Mouse (Mus musculus) neutrophil, adult 5-6 weeks (primary cell): ENCODE results near the gene Gfod1. TPM values are rescaled to one million over a fixed set of nuclear protein-coding genes. Genes with fewer than 3 reads are reported as not detected.

Experiments used
- ATAC-seq: fragments of 151-379, 151-347 bp; 2 replicates; pipeline ENCODE4 v1.8.0; 2017; ENCODE audit warnings: mild to moderate bottlenecking, moderate TSS enrichment; ENCODE audit not compliant: insufficient number of reproducible peaks, poor library complexity, low FRiP score, severe bottlenecking; ENCODE audit errors: extremely low read depth
- total RNA-seq: library from RNA; stranded (forward); fragments of 200-1000 nt; gene quantifications from 2 replicates; pipeline ENCODE4 v1.2.3, GENCODE M21; 2017

Gene Gfod1
- 18.5 and 19.2 TPM in 2 replicates for total RNA-seq

GRCm38 (mm10) chr13:43304018-43304431 is at the start of gene Gfod1:
Gene Gfod1 (minus strand): TSS chr13:43304172.
- peak; percentile 90 for ATAC-seq

DNA sequence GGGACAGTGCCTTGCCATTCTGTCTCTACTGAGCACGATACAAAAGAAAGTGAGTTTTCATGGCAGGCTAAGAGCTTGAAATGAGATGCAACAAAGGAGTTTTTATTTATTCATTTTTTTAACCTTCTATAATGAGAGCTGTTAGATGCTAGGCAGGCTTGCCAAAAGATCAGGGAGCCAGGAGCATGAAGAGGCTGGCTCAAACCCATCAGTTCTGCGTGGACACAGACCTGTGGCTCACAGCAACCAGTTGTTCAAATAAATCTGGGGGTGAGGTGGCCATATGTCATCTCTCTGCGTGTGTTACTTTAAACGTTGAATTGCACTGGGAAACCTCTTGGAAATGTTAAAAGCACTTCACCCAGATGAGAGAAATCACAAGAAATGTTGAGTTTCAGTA is 49.4 kb upstream of the Gfod1 start:
- no peak for ATAC-seq

- no peak for ATAC-seq
Observed at GRCm38 (mm10) chr13:43350489-43351169, 46.7 kb upstream of the Gfod1 start.

DNA sequence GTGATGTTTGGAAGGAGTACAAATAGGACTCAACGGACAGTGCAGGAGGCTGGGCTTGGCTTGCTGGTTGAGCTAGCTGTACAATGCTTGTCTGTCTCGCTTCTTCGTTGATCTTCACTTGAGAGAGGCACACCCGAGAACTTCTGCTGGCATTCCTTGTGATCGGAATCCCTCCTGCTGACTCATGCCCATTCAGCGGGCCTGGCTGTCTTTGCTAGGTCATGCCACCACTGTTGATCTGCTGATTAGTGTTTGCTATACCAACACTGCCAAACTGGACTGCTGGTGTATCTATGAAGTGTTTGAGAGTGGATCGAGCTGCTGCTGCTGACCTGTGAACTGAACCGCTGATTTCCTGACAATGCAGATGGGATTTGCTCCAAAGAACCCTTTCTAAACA is 45.4 kb upstream of the Gfod1 start:
- no peak for ATAC-seq

- ATAC-seq, result no peak
Observed at GRCm38 (mm10) chr13:43346825-43347224, 42.9 kb upstream of the Gfod1 start.

DNA sequence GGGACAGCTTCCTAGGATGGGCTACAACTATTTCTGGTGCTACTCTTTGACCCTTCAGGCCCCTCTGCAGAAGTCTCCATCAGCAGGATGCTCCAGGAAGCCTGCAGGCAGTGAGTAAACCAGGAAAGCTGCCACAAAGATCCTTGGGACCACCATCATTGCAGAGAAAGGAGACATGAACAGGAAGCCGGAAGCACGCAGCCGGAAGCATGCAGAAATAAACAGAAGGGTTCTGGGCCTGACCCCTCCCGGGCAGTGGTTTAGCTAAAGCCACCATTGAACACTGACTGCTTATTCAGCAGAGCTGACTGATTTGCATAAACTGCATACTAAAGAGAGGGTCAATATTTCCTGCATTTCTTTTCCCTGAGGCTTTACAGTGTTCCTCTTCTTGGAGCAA is 34.7 kb upstream of the Gfod1 start:
- no peak for ATAC-seq

- no peak for ATAC-seq
Observed at GRCm38 (mm10) chr13:43338001-43338400, 34.0 kb upstream of the Gfod1 start.

- no peak for ATAC-seq
Observed at GRCm38 (mm10) chr13:43336425-43337221, 32.7 kb upstream of the Gfod1 start.

DNA sequence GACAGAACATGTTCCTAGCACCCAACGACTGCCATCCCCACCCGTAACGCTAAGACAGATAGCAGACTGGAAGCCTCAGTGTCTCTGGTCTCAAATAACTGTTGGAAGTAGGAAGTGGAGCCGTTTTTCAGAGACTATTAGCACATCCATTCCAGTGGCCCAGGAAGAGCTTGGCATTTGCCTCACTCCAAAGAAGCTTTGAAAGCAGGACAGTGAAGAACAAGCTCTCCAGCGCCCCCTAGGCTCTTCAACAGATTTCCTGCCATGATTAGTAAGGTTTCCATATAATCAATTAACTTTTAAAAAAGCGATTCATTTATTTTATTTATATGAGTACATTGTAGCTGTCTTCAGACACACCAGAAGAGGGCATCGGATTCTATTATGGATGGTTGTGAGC is 28.6 kb upstream of the Gfod1 start:
- no peak for ATAC-seq

DNA sequence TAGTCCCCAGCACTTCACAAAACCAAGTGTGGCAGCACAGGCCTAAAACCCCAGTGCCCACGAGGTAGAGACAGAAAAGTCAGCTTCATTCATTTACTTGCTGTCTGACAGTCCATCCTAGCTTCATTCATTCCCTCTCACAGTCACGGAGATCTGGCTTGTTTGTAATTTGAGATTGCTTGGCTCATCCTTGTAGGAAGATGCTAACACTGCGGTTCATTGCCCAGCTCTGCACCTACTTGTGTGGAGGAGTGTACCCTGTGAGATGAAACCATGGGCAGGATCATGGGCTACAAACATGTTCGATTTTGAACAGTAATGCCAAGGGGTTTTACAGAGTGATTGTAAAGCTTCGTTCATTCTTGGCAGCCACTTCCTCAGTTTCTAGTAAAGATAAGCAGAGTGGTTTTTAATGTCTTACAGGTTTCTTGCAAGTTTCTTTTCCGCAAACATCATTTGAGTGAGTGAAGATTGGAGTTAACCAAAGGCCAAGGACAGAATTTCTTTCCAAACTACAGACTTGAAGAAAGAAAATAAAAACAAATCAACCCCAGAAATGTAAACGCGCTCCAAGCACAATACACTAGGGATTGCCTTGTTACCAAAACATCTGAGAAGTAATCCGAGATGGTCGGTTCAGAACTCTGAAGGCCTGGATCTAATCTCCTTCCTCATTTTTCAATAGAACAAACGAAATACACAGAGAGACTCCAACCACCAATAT is 27.9 kb upstream of the Gfod1 start:
- ATAC-seq, result no peak

- no peak for ATAC-seq
Observed at GRCm38 (mm10) chr13:43325427-43325826, 21.5 kb upstream of the Gfod1 start.

DNA sequence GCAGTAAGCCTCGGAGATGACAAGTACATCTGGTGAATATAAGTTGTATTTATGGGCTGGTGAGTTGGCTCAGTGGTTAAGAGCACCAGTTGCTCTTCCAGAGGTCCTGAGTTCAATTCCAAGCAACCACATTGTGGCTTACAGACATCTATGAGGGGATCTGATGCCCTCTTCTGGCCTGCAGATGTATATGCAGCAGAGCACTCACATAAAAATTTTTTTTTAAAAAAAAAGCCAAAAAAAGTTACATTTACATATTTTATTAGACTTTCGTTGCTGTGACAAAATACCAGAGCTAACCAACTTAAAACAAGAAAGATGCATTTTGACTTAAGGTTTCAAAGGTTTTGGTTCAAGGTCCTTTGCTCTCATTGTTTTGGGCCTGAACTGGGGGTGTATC is 17.5 kb upstream of the Gfod1 start:
- no peak for ATAC-seq

- ATAC-seq, result no peak
Observed at GRCm38 (mm10) chr13:43319396-43319795, 15.4 kb upstream of the Gfod1 start.

- no peak for ATAC-seq
Observed at GRCm38 (mm10) chr13:43317411-43317810, 13.4 kb upstream of the Gfod1 start.

GRCm38 (mm10) chr13:43305181-43305924 is 1.4 kb upstream of the Gfod1 start:
- ATAC-seq, result no peak

- ATAC-seq, result no peak
Observed at GRCm38 (mm10) chr13:43304700-43305099, 728 bp upstream of the Gfod1 start.

- peak; percentile 7; the same call in 1 of the 2 replicates for ATAC-seq
Observed at GRCm38 (mm10) chr13:43303161-43303965, 609 bp downstream of the Gfod1 start.

GRCm38 (mm10) chr13:43302651-43303160 is 1.3 kb downstream of the Gfod1 start:
- ATAC-seq, result no peak
